Mouse (Mus musculus) CH12.LX (cell line): Measurements from ENCODE around the gene Scfd1. TPM values are rescaled to one million over a fixed set of nuclear protein-coding genes. Genes with fewer than 3 reads are reported as not detected.
A peak's percentile ranks its signal among the peaks of the same experiment; 100 is the strongest.

Source experiments
- DNase-seq: peaks from one replicate; pipeline ENCODE4 v3.0.0-alpha.2; 2013; ENCODE audit errors: extremely low read depth
- H3K27ac ChIP-seq: 2 replicates; pipeline ENCODE4 v1.5.1; 2012; ENCODE audit warnings: low read depth, mild to moderate bottlenecking, control low read depth, moderate library complexity; ENCODE audit not compliant: insufficient read depth
- H3K27me3 ChIP-seq: replicated peaks from 2 replicates; pipeline ENCODE3; 2012; ENCODE audit warnings: inconsistent platforms
- H3K36me3 ChIP-seq, 2 experiments: replicated peaks in 1 of 2; 2 replicates each; pipeline versions ENCODE3 to v1.6.1; 2012; ENCODE audit warnings: inconsistent platforms in 1 of 2, low read length in 1 of 2, mild to moderate bottlenecking in 1 of 2, mixed read lengths in 1 of 2, moderate library complexity in 1 of 2; ENCODE audit not compliant: control insufficient read depth in 1 of 2, insufficient read depth in 1 of 2
- H3K4me1 ChIP-seq, 2 experiments: 2 replicates each; pipeline ENCODE4 v1.6.1; 2012; ENCODE audit warnings: inconsistent platforms in 1 of 2, moderate library complexity in 1 of 2; ENCODE audit not compliant: insufficient read depth in 2 of 2, control insufficient read depth in 1 of 2
- H3K4me2 ChIP-seq: 2 replicates; pipeline ENCODE4 v1.6.1; 2012; ENCODE audit warnings: low read depth, mild to moderate bottlenecking, control low read depth; ENCODE audit not compliant: poor library complexity, insufficient read depth, severe bottlenecking
- H3K4me3 ChIP-seq, 3 experiments: fragments of 150-350 bp in 1 of 3; sonication (generic) in 1 of 3; replicated peaks in 1 of 3; 2 replicates each; pipeline versions ENCODE3 to v1.5.1; 2011 to 2012; ENCODE audit warnings: low read depth in 2 of 3, low read length in 2 of 3, mild to moderate bottlenecking in 2 of 3, moderate library complexity in 2 of 3, control low read depth in 1 of 3, improper control_type of control experiment in 1 of 3, inconsistent platforms in 1 of 3, mixed read lengths in 1 of 3; ENCODE audit not compliant: poor library complexity in 1 of 3
- H3K79me2 ChIP-seq: replicated peaks from 2 replicates; pipeline ENCODE4 v1.6.1; 2012; ENCODE audit warnings: mild to moderate bottlenecking, moderate library complexity; ENCODE audit not compliant: control insufficient read depth, poor library complexity, insufficient read depth, severe bottlenecking; ENCODE audit errors: extremely low read depth
- H3K9ac ChIP-seq: 2 replicates; pipeline ENCODE4 v1.6.1; 2012; ENCODE audit warnings: low read depth, mild to moderate bottlenecking, control low read depth, moderate library complexity; ENCODE audit not compliant: insufficient read depth
- H3K9me3 ChIP-seq: replicated peaks from 2 replicates; pipeline ENCODE3; 2012; ENCODE audit warnings: low read length, inconsistent platforms, mixed read lengths
- BHLHE40 ChIP-seq: IDR thresholded peaks from 2 replicates; pipeline ENCODE4 v1.6.1; 2011; ENCODE audit warnings: mild to moderate bottlenecking, low read depth, low read length, improper control_type of control experiment
- CHD1 ChIP-seq: IDR thresholded peaks from 2 replicates; pipeline ENCODE4 v1.6.1; 2012; ENCODE audit warnings: low read depth, low read length, improper control_type of control experiment, inconsistent platforms
- CHD2 ChIP-seq: IDR thresholded peaks from 2 replicates; pipeline ENCODE4 v1.6.1; 2011; ENCODE audit warnings: low read length, improper control_type of control experiment
- CTCF ChIP-seq, 2 experiments: IDR thresholded peaks in 1 of 2; conservative IDR thresholded peaks in 1 of 2; 2 replicates each; pipeline ENCODE4 v1.5.1; 2011 to 2012; ENCODE audit warnings: low read depth in 2 of 2, low read length in 2 of 2, improper control_type of control experiment in 1 of 2, inconsistent platforms in 1 of 2, mild to moderate bottlenecking in 1 of 2, moderate library complexity in 1 of 2
- E2F4 ChIP-seq: IDR thresholded peaks from 2 replicates; pipeline ENCODE4 v1.6.1; 2011; ENCODE audit warnings: low read depth, low read length, improper control_type of control experiment; ENCODE audit not compliant: insufficient replicate concordance
- ELF1 ChIP-seq: IDR thresholded peaks from 2 replicates; pipeline ENCODE4 v1.6.1; 2014; ENCODE audit warnings: low read depth, mild to moderate bottlenecking, inconsistent platforms, low read length, improper control_type of control experiment
- EP300 ChIP-seq: IDR thresholded peaks from 2 replicates; pipeline ENCODE4 v1.6.1; 2011; ENCODE audit warnings: low read length, improper control_type of control experiment
- ETS1 ChIP-seq: conservative IDR thresholded peaks from 2 replicates; pipeline ENCODE4 v1.6.1; 2012; ENCODE audit warnings: low read depth, mild to moderate bottlenecking, inconsistent platforms, low read length, improper control_type of control experiment, moderate library complexity
- GABPA ChIP-seq: IDR thresholded peaks from 2 replicates; pipeline ENCODE4 v1.6.1; 2012; ENCODE audit warnings: low read depth, low read length, improper control_type of control experiment, inconsistent platforms; ENCODE audit not compliant: insufficient replicate concordance
- HCFC1 ChIP-seq: IDR thresholded peaks from 2 replicates; pipeline ENCODE4 v1.6.1; 2012; ENCODE audit warnings: low read depth, mild to moderate bottlenecking, inconsistent platforms, low read length, improper control_type of control experiment
- IRF4 ChIP-seq: IDR thresholded peaks from 2 replicates; pipeline ENCODE4 v1.6.1; 2014; ENCODE audit warnings: low read depth, mild to moderate bottlenecking, inconsistent platforms, low read length, improper control_type of control experiment
- JUN ChIP-seq: IDR thresholded peaks from 2 replicates; pipeline ENCODE4 v1.6.1; 2011; ENCODE audit warnings: low read depth, mild to moderate bottlenecking, low read length, improper control_type of control experiment, moderate library complexity; ENCODE audit not compliant: insufficient read depth
- JUND ChIP-seq: conservative IDR thresholded peaks from 2 replicates; pipeline ENCODE4 v1.6.1; 2011; ENCODE audit warnings: low read depth, low read length, improper control_type of control experiment
- KAT2A ChIP-seq: IDR thresholded peaks from 2 replicates; pipeline ENCODE4 v1.6.1; 2012; ENCODE audit warnings: low read length, improper control_type of control experiment, inconsistent platforms; ENCODE audit not compliant: insufficient replicate concordance
- MAFK ChIP-seq: IDR thresholded peaks from 2 replicates; pipeline ENCODE4 v1.6.1; 2011; ENCODE audit warnings: low read length, improper control_type of control experiment; ENCODE audit not compliant: insufficient replicate concordance
- MAX ChIP-seq: IDR thresholded peaks from 2 replicates; pipeline ENCODE4 v1.6.1; 2011; ENCODE audit warnings: low read length, improper control_type of control experiment
- MAZ ChIP-seq: IDR thresholded peaks from 2 replicates; pipeline ENCODE4 v1.6.1; 2012; ENCODE audit warnings: low read depth, mild to moderate bottlenecking, inconsistent platforms, low read length, improper control_type of control experiment, moderate library complexity
- MEF2A ChIP-seq: IDR thresholded peaks from 2 replicates; pipeline ENCODE4 v1.6.1; 2014; ENCODE audit warnings: low read depth, mild to moderate bottlenecking, inconsistent platforms, low read length, improper control_type of control experiment, borderline replicate concordance
- MXI1 ChIP-seq: IDR thresholded peaks from 2 replicates; pipeline ENCODE4 v1.6.1; 2011; ENCODE audit warnings: mild to moderate bottlenecking, low read depth, low read length, improper control_type of control experiment
- MYC ChIP-seq: IDR thresholded peaks from 2 replicates; pipeline ENCODE4 v1.6.1; 2011; ENCODE audit warnings: low read depth, mild to moderate bottlenecking, improper control_type of control experiment, low read length
- NELFE ChIP-seq: IDR thresholded peaks from 2 replicates; pipeline ENCODE4 v1.6.1; 2011; ENCODE audit warnings: low read depth, low read length, improper control_type of control experiment
- NRF1 ChIP-seq: IDR thresholded peaks from 2 replicates; pipeline ENCODE4 v1.6.1; 2014; ENCODE audit warnings: low read depth, mild to moderate bottlenecking, inconsistent platforms, low read length, improper control_type of control experiment, moderate library complexity
- PAX5 ChIP-seq: IDR thresholded peaks from 2 replicates; pipeline ENCODE4 v1.6.1; 2012; ENCODE audit warnings: low read length, inconsistent platforms, mixed read lengths
- POLR2A ChIP-seq: IDR thresholded peaks from 2 replicates; pipeline ENCODE4 v1.6.1; 2011; ENCODE audit warnings: low read depth, mild to moderate bottlenecking, improper control_type of control experiment, low read length
- POLR2AphosphoS2 ChIP-seq: IDR thresholded peaks from 2 replicates; pipeline ENCODE4 v1.6.1; 2011; ENCODE audit warnings: low read depth, low read length, improper control_type of control experiment
- RAD21 ChIP-seq: IDR thresholded peaks from 2 replicates; pipeline ENCODE4 v1.6.1; 2011; ENCODE audit warnings: low read depth, mild to moderate bottlenecking, low read length, improper control_type of control experiment, moderate library complexity
- RCOR1 ChIP-seq: conservative IDR thresholded peaks from 2 replicates; pipeline ENCODE4 v1.6.1; 2012; ENCODE audit warnings: low read depth, mild to moderate bottlenecking, inconsistent platforms, low read length, improper control_type of control experiment
- SIN3A ChIP-seq: IDR thresholded peaks from 2 replicates; pipeline ENCODE4 v1.6.1; 2012; ENCODE audit warnings: low read length, improper control_type of control experiment, inconsistent platforms
- SMC3 ChIP-seq: IDR thresholded peaks from 2 replicates; pipeline ENCODE4 v1.6.1; 2011; ENCODE audit warnings: low read depth, low read length, improper control_type of control experiment
- TBP ChIP-seq: conservative IDR thresholded peaks from 2 replicates; pipeline ENCODE4 v1.6.1; 2011; ENCODE audit warnings: low read depth, low read length, improper control_type of control experiment
- TCF12 ChIP-seq: IDR thresholded peaks from 2 replicates; pipeline ENCODE4 v1.6.1; 2014; ENCODE audit warnings: low read depth, mild to moderate bottlenecking, inconsistent platforms, low read length, improper control_type of control experiment
- UBTF ChIP-seq: IDR thresholded peaks from 2 replicates; pipeline ENCODE4 v1.6.1; 2012; ENCODE audit warnings: low read depth, mild to moderate bottlenecking, inconsistent platforms, low read length, improper control_type of control experiment, moderate library complexity
- USF1 ChIP-seq: IDR thresholded peaks from 2 replicates; pipeline ENCODE4 v1.6.1; 2014; ENCODE audit warnings: low read depth, mild to moderate bottlenecking, inconsistent platforms, low read length, improper control_type of control experiment
- USF2 ChIP-seq: conservative IDR thresholded peaks from 2 replicates; pipeline ENCODE4 v1.6.1; 2011; ENCODE audit warnings: low read depth, low read length, improper control_type of control experiment
- ZC3H11A ChIP-seq: IDR thresholded peaks from 2 replicates; pipeline ENCODE4 v1.6.1; 2012; ENCODE audit warnings: low read depth, mild to moderate bottlenecking, inconsistent platforms, low read length, improper control_type of control experiment
- ZKSCAN1 ChIP-seq: IDR thresholded peaks from 2 replicates; pipeline ENCODE4 v1.6.1; 2012; ENCODE audit warnings: low read depth, inconsistent platforms, low read length, improper control_type of control experiment, borderline replicate concordance
- ZMIZ1 ChIP-seq: IDR thresholded peaks from 2 replicates; pipeline ENCODE4 v1.6.1; 2012; ENCODE audit warnings: low read depth, mild to moderate bottlenecking, inconsistent platforms, low read length, improper control_type of control experiment
- ZNF384 ChIP-seq: IDR thresholded peaks from 2 replicates; pipeline ENCODE4 v1.6.1; 2012; ENCODE audit warnings: low read depth, low read length, improper control_type of control experiment, inconsistent platforms
- dilution Hi-C: fragments of 300-500 bp; cut with MboI; formaldehyde crosslinking; loops from 2 replicates; pipeline ENCODE4 v1.14.3; 2020; ENCODE audit warnings: low sequenced_read_pairs; ENCODE audit not compliant: extremely low pct_unique_long_range_greater_than_20kb, extremely low pct_ligation_motif_present
- in situ Hi-C: fragments of 300-500 bp; cut with MboI; formaldehyde crosslinking; loops from 3 replicates; pipeline ENCODE4 v1.14.3; 2019; ENCODE audit warnings: low sequenced_read_pairs, low pct_ligation_motif_present, low pct_unique_long_range_greater_than_20kb, mixed read lengths
- polyA plus RNA-seq: library from polyadenylated mRNA; unstranded; fragments of >175 nt; gene quantifications from 2 replicates; pipeline ENCODE4 v1.2.1, GENCODE M21; 2012; ENCODE audit warnings: low read depth; ENCODE audit not compliant: insufficient read length
- total RNA-seq, 2 experiments: library from RNA; depleted of rRNA; stranded (reverse); fragments of 300-350 nt in 1 of 2; fragments of >200 nt in 1 of 2; gene quantifications; 2 replicates each; pipeline ENCODE4 v1.2.3; 2012 to 2014

Gene Scfd1
- 39.3 and 49.1 TPM in 2 replicates for total RNA-seq (2012; rRNA removed)
- 91.7 and 103 TPM in 2 replicates for total RNA-seq (2014; rRNA removed)
- polyA plus RNA-seq: 48.0 and 48.1 TPM in 2 replicates

- Histone ChIP-seq H3K27ac (peak within 1 kb of the TSS; percentile 76), H3K4me1 (peaks cover 0 to 18% of the 10 kb centered on the region in 2 experiments; a peak in 3 of 4 replicates), H3K9me3 (no peaks in the 10 kb centered on the region), H3K4me2 (peak within 1 kb of the TSS; percentile 75; the same call in 1 of the 2 replicates), H3K4me3 (peak within 1 kb of the TSS; percentile 93 to 100 (median 100)), H3K9ac (peak within 1 kb of the TSS; percentile 100), H3K79me2 (peaks cover 30% of the 10 kb centered on the region), H3K27me3 (no peaks in the 10 kb centered on the region), H3K36me3 (peaks cover 14 to 45% of the 10 kb centered on the region in 2 experiments)
- TF ChIP-seq NELFE: peak; percentile 83
- TF ChIP-seq POLR2A: peak; percentile 87
- TF ChIP-seq SMC3: no peak
- TF ChIP-seq ELF1: peak; percentile 88
- no peak for TF ChIP-seq JUND
- TF ChIP-seq KAT2A: peak; percentile 68; the same call in 1 of the 2 replicates
- TF ChIP-seq USF1: no peak
- TF ChIP-seq MAFK: no peak
- no peak for TF ChIP-seq UBTF
- TF ChIP-seq NRF1: peak; percentile 58
- TF ChIP-seq PAX5: no peak
- TF ChIP-seq RCOR1: no peak
- no peak for TF ChIP-seq MYC
- TF ChIP-seq JUN: no peak
- peak; percentile 89 for TF ChIP-seq HCFC1
- TF ChIP-seq E2F4: 0 out of 2 replicates have a peak, but pooled peaks have one; percentile 39
- TF ChIP-seq MAX: no peak
- no peak for TF ChIP-seq USF2
- TF ChIP-seq ETS1: no peak
- TF ChIP-seq GABPA: no peak; the same call in 1 of the 2 replicates
- TF ChIP-seq ZKSCAN1: no peak
- no peak for TF ChIP-seq MEF2A
- TF ChIP-seq RAD21: no peak
- no peak for TF ChIP-seq CTCF (conservative IDR thresholded peaks at IDR 0.05 in 1 of 2, IDR thresholded peaks at IDR 0.05 in 1 of 2; ENCODE audit: low read depth in 2 of 2, low read length in 2 of 2)
- TF ChIP-seq SIN3A: no peak; the same call in 1 of the 2 replicates
- no peak for TF ChIP-seq CHD1
- TF ChIP-seq POLR2AphosphoS2: peak; percentile 98
- TF ChIP-seq ZMIZ1: peak; percentile 70; the same call in 1 of the 2 replicates
- peak; percentile 64; the same call in 1 of the 2 replicates for TF ChIP-seq CHD2
- TF ChIP-seq ZNF384: no peak
- TF ChIP-seq MXI1: peak; percentile 37; the same call in 1 of the 2 replicates
- no peak for TF ChIP-seq ZC3H11A
- no peak for TF ChIP-seq EP300
- no peak for TF ChIP-seq BHLHE40
- peak; percentile 79; the same call in 1 of the 2 replicates for TF ChIP-seq TBP
- TF ChIP-seq MAZ: no peak
- TF ChIP-seq IRF4: peak; percentile 77
- peak; percentile 93 for TF ChIP-seq TCF12
- peak; percentile 93 for DNase-seq
- in situ Hi-C loops: no loop called here
- dilution Hi-C loops: no loop called here
Observed at GRCm38 (mm10) chr12:51377003-51377887, at the start of gene Scfd1. Gene Scfd1, plus strand, starts transcription at chr12:51377510.
